Mouse (Mus musculus): ENCODE measurements at regions not wholly inside any gene's neighbourhood (a gene's known extent, or its start where the extent isn't known, plus 50 kb on each side); places are given as distances from the start of the nearest gene placed in this dataset.

- Histone ChIP-seq H3K9me3 (replicated peaks) (no peaks in the 10 kb centered on the region; the same call in 1 of the 2 replicates), H3K4me1 (ENCODE audit: insufficient read depth, low read depth, low read length) (no peaks in the 10 kb centered on the region), H3K27me3 (ENCODE audit: insufficient read depth, low read length) (no peaks in the 10 kb centered on the region), H3K36me3 (replicated peaks) (no peaks in the 10 kb centered on the region), H3K4me3 (ENCODE audit: low read depth, low read length) (no peak overlapping the region)
- TF ChIP-seq GATA1 (IDR thresholded peaks at IDR 0.05; ENCODE audit: borderline replicate concordance, low read length): no peak
- no peak for TF ChIP-seq POLR2AphosphoS5 (IDR thresholded peaks at IDR 0.05; ENCODE audit: insufficient replicate concordance, low read depth, low read length)
- TF ChIP-seq TAL1 (conservative IDR thresholded peaks at IDR 0.05; ENCODE audit: low read depth, low read length): no peak
- no peak for TF ChIP-seq GATA2 (IDR thresholded peaks at IDR 0.05; ENCODE audit: borderline replicate concordance, low read depth, low read length)
- no peak for TF ChIP-seq CTCF (IDR thresholded peaks at IDR 0.05; ENCODE audit: low read depth, low read length)
- no peak for DNase-seq (ENCODE audit: low spot score)
- ATAC-seq (ENCODE audit: extremely low read depth, insufficient number of reproducible peaks, low FRiP score, poor library complexity, severe bottlenecking): no peak
Measured at GRCm38 (mm10) chr1:142985516-142985915, 654.9 kb upstream of the B3galt2 start.

GRCm38 (mm10) chr1:143000216-143000615 lies 640.2 kb upstream of the B3galt2 start:
- H3K9me3 ChIP-seq (replicated peaks): peaks cover 3% of the 10 kb centered on the region
- ATAC-seq (ENCODE audit: extremely low read depth, insufficient number of reproducible peaks, low FRiP score, poor library complexity, severe bottlenecking) (no peak), DNase-seq (ENCODE audit: low spot score) (no peak)
- TF ChIP-seq CTCF (IDR thresholded peaks at IDR 0.05; ENCODE audit: low read depth, low read length) (no peak), TAL1 (conservative IDR thresholded peaks at IDR 0.05; ENCODE audit: low read depth, low read length) (no peak), GATA2 (IDR thresholded peaks at IDR 0.05; ENCODE audit: borderline replicate concordance, low read depth, low read length) (no peak), POLR2AphosphoS5 (IDR thresholded peaks at IDR 0.05; ENCODE audit: insufficient replicate concordance, low read depth, low read length) (no peak), GATA1 (IDR thresholded peaks at IDR 0.05; ENCODE audit: borderline replicate concordance, low read length) (no peak)
- no peak overlapping the region for H3K4me3 ChIP-seq (ENCODE audit: low read depth, low read length)
- H3K4me1 ChIP-seq (ENCODE audit: insufficient read depth, low read depth, low read length): no peaks in the 10 kb centered on the region
- H3K36me3 ChIP-seq (replicated peaks): no peaks in the 10 kb centered on the region
- H3K27me3 ChIP-seq (ENCODE audit: insufficient read depth, low read length): no peaks in the 10 kb centered on the region

DNA sequence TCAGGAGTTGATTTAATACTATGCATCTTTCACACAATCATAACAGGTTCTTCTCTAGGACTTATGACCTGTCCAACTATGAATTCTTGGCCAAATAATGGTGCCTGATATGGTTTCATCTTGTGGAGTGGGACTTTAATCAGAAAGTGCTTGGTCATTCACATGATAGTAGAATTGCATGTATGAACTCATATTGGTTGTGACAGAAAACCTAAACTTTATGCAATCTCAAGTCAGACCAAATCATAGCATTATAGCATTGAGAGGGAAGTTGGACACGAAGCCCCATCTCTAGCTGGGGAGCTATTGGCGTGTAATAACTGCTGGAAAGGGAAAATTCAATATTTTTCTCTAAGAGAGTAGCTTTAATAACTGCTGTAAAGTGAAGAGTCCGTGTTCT lies 639.4 kb upstream of the B3galt2 start:
- H3K27me3 ChIP-seq (ENCODE audit: insufficient read depth, low read length): no peaks in the 10 kb centered on the region
- TF ChIP-seq TAL1 (conservative IDR thresholded peaks at IDR 0.05; ENCODE audit: low read depth, low read length) (no peak), GATA1 (IDR thresholded peaks at IDR 0.05; ENCODE audit: borderline replicate concordance, low read length) (no peak), CTCF (IDR thresholded peaks at IDR 0.05; ENCODE audit: low read depth, low read length) (no peak), GATA2 (IDR thresholded peaks at IDR 0.05; ENCODE audit: borderline replicate concordance, low read depth, low read length) (no peak), POLR2AphosphoS5 (IDR thresholded peaks at IDR 0.05; ENCODE audit: insufficient replicate concordance, low read depth, low read length) (no peak)
- no peak overlapping the region for H3K4me3 ChIP-seq (ENCODE audit: low read depth, low read length)
- peaks cover 3% of the 10 kb centered on the region for H3K9me3 ChIP-seq (replicated peaks)
- no peaks in the 10 kb centered on the region for H3K36me3 ChIP-seq (replicated peaks)
- DNase-seq (ENCODE audit: low spot score): no peak
- H3K4me1 ChIP-seq (ENCODE audit: insufficient read depth, low read depth, low read length): no peaks in the 10 kb centered on the region
- ATAC-seq (ENCODE audit: extremely low read depth, insufficient number of reproducible peaks, low FRiP score, poor library complexity, severe bottlenecking): no peak

DNA sequence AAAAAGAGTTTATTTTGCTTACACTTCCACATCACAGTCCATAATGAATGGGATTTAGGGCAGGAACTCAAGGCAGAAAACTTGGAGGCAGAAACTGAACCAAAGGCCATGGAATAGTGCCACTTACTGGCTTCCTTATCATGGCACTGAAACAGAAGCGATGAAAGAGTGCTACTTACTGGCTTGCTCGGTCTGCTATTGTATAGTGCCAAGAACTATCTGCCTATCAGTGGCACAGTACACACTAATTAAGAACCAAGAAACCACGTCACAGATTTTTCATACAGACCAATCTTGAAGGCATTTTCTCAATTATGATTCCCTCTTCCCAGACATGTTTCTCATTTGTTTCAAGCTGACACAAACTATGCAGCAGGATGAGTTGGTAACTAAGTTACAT lies 634.4 kb upstream of the B3galt2 start:
- Histone ChIP-seq H3K36me3 (replicated peaks) (no peaks in the 10 kb centered on the region), H3K4me1 (ENCODE audit: insufficient read depth, low read depth, low read length) (no peaks in the 10 kb centered on the region), H3K4me3 (ENCODE audit: low read depth, low read length) (no peak overlapping the region), H3K9me3 (replicated peaks) (no peaks in the 10 kb centered on the region), H3K27me3 (ENCODE audit: insufficient read depth, low read length) (no peaks in the 10 kb centered on the region)
- TF ChIP-seq GATA1 (IDR thresholded peaks at IDR 0.05; ENCODE audit: borderline replicate concordance, low read length): no peak
- no peak for TF ChIP-seq TAL1 (conservative IDR thresholded peaks at IDR 0.05; ENCODE audit: low read depth, low read length)
- no peak for DNase-seq (ENCODE audit: low spot score)
- ATAC-seq (ENCODE audit: extremely low read depth, insufficient number of reproducible peaks, low FRiP score, poor library complexity, severe bottlenecking): no peak

- Histone ChIP-seq H3K27me3 (ENCODE audit: insufficient read depth, low read length) (no peaks in the 10 kb centered on the region), H3K4me3 (ENCODE audit: low read depth, low read length) (no peak overlapping the region), H3K9me3 (replicated peaks) (peaks cover 7% of the 10 kb centered on the region), H3K36me3 (replicated peaks) (no peaks in the 10 kb centered on the region), H3K4me1 (ENCODE audit: insufficient read depth, low read depth, low read length) (no peaks in the 10 kb centered on the region)
- no peak for TF ChIP-seq GATA1 (IDR thresholded peaks at IDR 0.05; ENCODE audit: borderline replicate concordance, low read length)
- TF ChIP-seq POLR2AphosphoS5 (IDR thresholded peaks at IDR 0.05; ENCODE audit: insufficient replicate concordance, low read depth, low read length): no peak
- TF ChIP-seq TAL1 (conservative IDR thresholded peaks at IDR 0.05; ENCODE audit: low read depth, low read length): no peak
- TF ChIP-seq CTCF (IDR thresholded peaks at IDR 0.05; ENCODE audit: low read depth, low read length): no peak
- TF ChIP-seq GATA2 (IDR thresholded peaks at IDR 0.05; ENCODE audit: borderline replicate concordance, low read depth, low read length): no peak
- DNase-seq (ENCODE audit: low spot score) (no peak), ATAC-seq (ENCODE audit: extremely low read depth, insufficient number of reproducible peaks, low FRiP score, poor library complexity, severe bottlenecking) (no peak)
Measured at GRCm38 (mm10) chr1:143019982-143020381, 620.5 kb upstream of the B3galt2 start.

DNA sequence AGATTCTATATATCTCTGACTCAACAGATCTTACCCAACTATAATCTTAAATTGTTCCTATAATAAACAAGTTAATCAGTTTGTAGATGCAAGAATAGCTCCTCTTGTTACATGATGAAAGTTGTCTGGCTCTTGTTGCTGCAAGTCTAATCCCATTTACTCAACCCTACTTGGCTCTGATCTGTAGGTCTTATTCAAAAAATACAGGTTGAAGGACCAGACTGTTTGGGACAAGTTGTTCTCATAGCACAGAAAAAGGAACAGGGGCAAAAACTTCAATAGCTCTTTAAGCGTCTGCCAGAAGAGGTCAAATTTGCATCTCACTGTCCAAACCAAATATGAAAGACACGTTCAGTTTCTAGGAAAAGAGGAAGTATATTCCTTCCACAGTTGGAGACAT lies 587.3 kb upstream of the B3galt2 start:
- H3K9me3 ChIP-seq (replicated peaks): 0 out of 2 replicates have a peak, but pooled peaks cover 3% of the 10 kb centered on the region
- no peak overlapping the region for H3K4me3 ChIP-seq (ENCODE audit: low read depth, low read length)
- no peaks in the 10 kb centered on the region for H3K36me3 ChIP-seq (replicated peaks)
- DNase-seq (ENCODE audit: low spot score) (no peak), ATAC-seq (ENCODE audit: extremely low read depth, insufficient number of reproducible peaks, low FRiP score, poor library complexity, severe bottlenecking) (no peak)
- TF ChIP-seq CTCF (IDR thresholded peaks at IDR 0.05; ENCODE audit: low read depth, low read length) (no peak), GATA1 (IDR thresholded peaks at IDR 0.05; ENCODE audit: borderline replicate concordance, low read length) (no peak), TAL1 (conservative IDR thresholded peaks at IDR 0.05; ENCODE audit: low read depth, low read length) (no peak), POLR2AphosphoS5 (IDR thresholded peaks at IDR 0.05; ENCODE audit: insufficient replicate concordance, low read depth, low read length) (no peak), GATA2 (IDR thresholded peaks at IDR 0.05; ENCODE audit: borderline replicate concordance, low read depth, low read length) (no peak)
- no peaks in the 10 kb centered on the region for H3K4me1 ChIP-seq (ENCODE audit: insufficient read depth, low read depth, low read length)
- H3K27me3 ChIP-seq (ENCODE audit: insufficient read depth, low read length): no peaks in the 10 kb centered on the region

GRCm38 (mm10) chr1:143053599-143053998 lies 586.9 kb upstream of the B3galt2 start:
- ATAC-seq (ENCODE audit: extremely low read depth, insufficient number of reproducible peaks, low FRiP score, poor library complexity, severe bottlenecking): no peak
- Histone ChIP-seq H3K36me3 (replicated peaks) (no peaks in the 10 kb centered on the region), H3K9me3 (replicated peaks) (0 out of 2 replicates have a peak, but pooled peaks cover 3% of the 10 kb centered on the region), H3K27me3 (ENCODE audit: insufficient read depth, low read length) (no peaks in the 10 kb centered on the region), H3K4me3 (ENCODE audit: low read depth, low read length) (no peak overlapping the region), H3K4me1 (ENCODE audit: insufficient read depth, low read depth, low read length) (no peaks in the 10 kb centered on the region)
- no peak for DNase-seq (ENCODE audit: low spot score)
- TF ChIP-seq GATA2 (IDR thresholded peaks at IDR 0.05; ENCODE audit: borderline replicate concordance, low read depth, low read length): no peak
- no peak for TF ChIP-seq CTCF (IDR thresholded peaks at IDR 0.05; ENCODE audit: low read depth, low read length)

Data from G1E (cell line).